Mouse (Mus musculus) erythroblast, embryonic 14.5 days (primary cell): ENCODE measurements around the gene Cd52. TPM values are rescaled to one million over a fixed set of nuclear protein-coding genes. Genes with fewer than 3 reads are reported as not detected.

Experiments
- H3K27me3 ChIP-seq: 2 replicates; pipeline ENCODE4 v1.6.1; 2012; ENCODE audit warnings: inconsistent platforms; ENCODE audit not compliant: control insufficient read depth
- H3K36me3 ChIP-seq: 2 replicates; pipeline ENCODE4 v1.6.1; 2012; ENCODE audit warnings: mild to moderate bottlenecking, inconsistent platforms; ENCODE audit not compliant: control insufficient read depth
- H3K4me1 ChIP-seq: 2 replicates; pipeline ENCODE4 v1.6.1; 2012; ENCODE audit warnings: inconsistent platforms; ENCODE audit not compliant: control insufficient read depth
- H3K4me3 ChIP-seq: replicated peaks from 2 replicates; pipeline ENCODE3; 2012; ENCODE audit warnings: moderate library complexity, mild to moderate bottlenecking, inconsistent platforms
- H3K9me3 ChIP-seq: 2 replicates; pipeline ENCODE4 v1.6.1; 2012; ENCODE audit warnings: low read length, inconsistent platforms, mixed read lengths; ENCODE audit not compliant: control insufficient read depth
- GATA1 ChIP-seq: IDR thresholded peaks from 2 replicates; pipeline ENCODE4 v1.6.1; 2012; ENCODE audit warnings: low read length, inconsistent platforms, mixed read lengths
- TAL1 ChIP-seq: IDR thresholded peaks from 3 replicates; pipeline ENCODE4 v1.6.1; 2012; ENCODE audit warnings: low read length, inconsistent platforms, mixed read lengths
- polyA plus RNA-seq: library from polyadenylated mRNA; stranded (reverse); fragments of >175 nt; gene quantifications from 2 replicates; pipeline ENCODE4 v1.2.3, GENCODE M21; 2012

Cd52 gene
- polyA plus RNA-seq, 1 experiment = 0.41 TPM

DNA sequence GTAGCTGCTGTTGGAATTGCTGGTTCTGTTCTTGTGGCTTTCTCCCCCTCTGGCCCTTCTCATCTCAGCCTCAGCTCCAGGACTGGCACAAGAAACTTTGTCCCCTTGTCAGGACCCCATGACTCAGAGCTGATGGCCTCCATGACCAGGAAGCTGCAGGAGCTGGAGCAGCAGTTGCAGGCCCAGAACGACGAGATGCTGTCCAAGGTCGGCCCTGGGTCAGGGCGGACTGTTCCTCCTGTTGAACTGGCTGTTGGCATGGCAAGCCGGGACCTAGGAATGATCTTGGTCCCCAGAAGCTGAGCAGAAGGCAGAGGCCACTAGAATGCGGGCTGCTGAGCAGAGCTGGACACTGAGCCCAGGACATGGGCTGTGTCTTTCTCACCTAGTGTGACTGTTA is 17.5 kb upstream of the Cd52 start:
- no peaks in the 10 kb centered on the region for H3K27me3 ChIP-seq
- H3K4me1 ChIP-seq = peaks cover 24% of the 10 kb centered on the region
- no peaks in the 10 kb centered on the region for H3K36me3 ChIP-seq

DNA sequence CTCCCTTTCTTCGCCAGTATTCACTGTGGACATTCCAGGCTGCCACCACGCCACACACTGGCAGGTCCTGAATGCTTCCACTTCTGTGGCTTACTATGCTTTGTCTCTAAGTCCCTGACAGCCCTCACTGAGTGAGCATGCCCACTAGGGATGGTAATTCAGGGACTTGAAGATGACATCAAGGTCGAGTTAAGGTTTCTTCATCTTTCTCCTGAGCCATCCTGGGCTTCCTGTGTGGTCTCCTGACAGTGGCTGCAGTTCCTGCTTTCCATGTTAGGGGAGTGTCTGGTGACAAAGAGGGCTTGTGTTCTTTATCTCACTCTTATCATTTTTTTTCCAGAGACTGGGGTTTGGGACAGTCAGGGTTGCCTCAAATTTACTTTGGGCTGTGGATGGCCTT is 15.8 kb upstream of the Cd52 start:
- TF ChIP-seq GATA1 (no peak), TAL1 (no peak)

More for the DNA sequence above, 17.5 kb upstream of the Cd52 start:
- no peak for TF ChIP-seq GATA1
- TF ChIP-seq TAL1 = no peak
- Histone ChIP-seq H3K4me3 (no peak overlapping the region), H3K9me3 (no peaks in the 10 kb centered on the region)

DNA sequence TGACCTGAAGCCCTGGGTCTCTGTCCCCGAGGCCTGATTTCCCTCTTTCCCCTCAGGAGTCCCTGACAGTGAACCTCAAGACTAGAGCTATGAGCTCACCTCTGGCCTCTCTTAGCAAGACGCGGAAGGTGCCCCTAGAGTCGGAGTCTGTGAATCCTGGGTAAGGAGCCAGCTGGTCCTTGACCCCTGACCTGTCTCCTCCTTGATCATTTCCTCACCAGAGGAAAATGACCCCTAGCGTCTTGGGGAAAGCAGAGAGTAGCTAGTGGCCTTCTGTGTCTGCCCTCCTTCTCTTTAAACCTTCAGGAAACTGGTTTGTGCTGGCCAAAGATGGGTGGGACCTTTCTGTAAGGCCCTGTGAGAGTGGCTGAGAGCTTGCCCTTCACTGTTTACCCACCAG is 13.3 kb upstream of the Cd52 start:
- Histone ChIP-seq H3K9me3 (no peaks in the 10 kb centered on the region), H3K27me3 (no peaks in the 10 kb centered on the region), H3K4me3 (no peak overlapping the region), H3K4me1 (peaks cover 50% of the 10 kb centered on the region), H3K36me3 (no peaks in the 10 kb centered on the region)
- TF ChIP-seq TAL1 = no peak
- no peak for TF ChIP-seq GATA1

More for the DNA sequence above, 15.8 kb upstream of the Cd52 start:
- no peaks in the 10 kb centered on the region for H3K36me3 ChIP-seq
- no peak overlapping the region for H3K4me3 ChIP-seq
- H3K27me3 ChIP-seq = no peaks in the 10 kb centered on the region
- H3K4me1 ChIP-seq = peaks cover 41% of the 10 kb centered on the region
- H3K9me3 ChIP-seq = no peaks in the 10 kb centered on the region

DNA sequence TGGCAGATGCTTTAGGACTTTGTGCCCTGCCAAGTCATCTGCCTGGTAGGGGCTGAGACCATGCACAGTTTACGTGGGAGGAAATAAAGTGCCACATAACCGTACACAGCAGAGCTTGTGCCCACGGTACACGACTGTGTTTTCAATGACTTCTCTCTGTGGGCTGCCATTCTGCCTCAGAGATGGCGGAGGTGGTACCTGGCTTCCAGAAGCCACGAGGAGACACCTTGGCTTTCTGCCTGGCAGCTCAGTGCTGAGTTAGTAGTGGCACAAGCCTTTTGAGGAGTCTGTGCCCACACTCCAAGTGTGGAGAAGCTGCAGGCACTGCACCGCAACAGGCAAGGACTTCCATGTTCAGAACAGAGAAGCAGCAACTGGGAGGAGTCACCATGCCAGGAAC is 12.8 kb upstream of the Cd52 start:
- TF ChIP-seq GATA1 (no peak), TAL1 (no peak)
- H3K36me3 ChIP-seq = no peaks in the 10 kb centered on the region
- peaks cover 54% of the 10 kb centered on the region for H3K4me1 ChIP-seq
- no peak overlapping the region for H3K4me3 ChIP-seq
- H3K9me3 ChIP-seq = no peaks in the 10 kb centered on the region
- no peaks in the 10 kb centered on the region for H3K27me3 ChIP-seq

DNA sequence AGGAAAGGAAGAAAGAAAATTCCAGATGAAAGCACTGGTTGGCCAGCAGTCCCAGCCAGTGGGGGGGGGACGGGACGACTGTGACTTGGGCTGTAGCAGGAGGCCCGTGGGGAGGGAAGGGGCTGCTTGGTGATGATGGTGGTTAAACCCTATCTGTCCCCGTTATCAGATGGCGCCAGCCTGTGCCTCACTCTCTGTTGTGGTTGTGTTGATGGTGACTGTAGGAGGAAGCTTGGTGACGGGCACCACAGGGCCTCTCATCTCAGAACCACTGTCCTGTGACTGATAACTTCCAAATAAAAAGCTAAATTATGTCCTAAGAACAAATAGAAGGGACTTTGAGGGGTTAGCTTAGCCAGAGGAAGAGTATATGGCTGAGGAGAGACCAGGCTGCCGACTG is 11.2 kb upstream of the Cd52 start:
- TF ChIP-seq TAL1 = no peak
- peak; percentile 42; the same call in 1 of the 2 replicates for TF ChIP-seq GATA1
- Histone ChIP-seq H3K4me3 (no peak overlapping the region), H3K4me1 (peaks cover 60% of the 10 kb centered on the region), H3K27me3 (no peaks in the 10 kb centered on the region), H3K9me3 (no peaks in the 10 kb centered on the region), H3K36me3 (no peaks in the 10 kb centered on the region)

DNA sequence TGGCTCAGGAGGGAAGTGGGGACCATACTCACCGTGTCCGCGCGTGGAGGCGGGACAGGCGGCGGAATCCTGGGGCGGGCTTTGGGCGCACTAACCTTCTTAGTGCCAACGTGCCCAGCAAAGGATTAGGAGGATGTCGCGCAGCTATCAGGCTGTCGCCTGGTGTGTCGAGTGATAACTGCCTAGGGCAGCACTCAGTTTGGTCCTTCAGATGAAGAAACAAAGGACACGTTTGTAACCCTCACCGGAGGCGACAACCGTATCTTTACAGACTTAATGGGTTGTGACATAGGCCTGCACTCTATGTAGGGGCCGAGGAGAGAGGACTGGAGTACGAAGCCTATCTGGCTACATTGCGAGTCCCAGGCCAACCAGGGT is 7.8 kb upstream of the Cd52 start:
- 0 out of 3 replicates have a peak, but pooled peaks have one; percentile 18 for TF ChIP-seq TAL1
- no peak for TF ChIP-seq GATA1
- H3K27me3 ChIP-seq = no peaks in the 10 kb centered on the region
- H3K4me3 ChIP-seq = peak overlapping the region; percentile 90
- peaks cover 42% of the 10 kb centered on the region for H3K4me1 ChIP-seq
- H3K36me3 ChIP-seq = no peaks in the 10 kb centered on the region
- no peaks in the 10 kb centered on the region for H3K9me3 ChIP-seq

DNA sequence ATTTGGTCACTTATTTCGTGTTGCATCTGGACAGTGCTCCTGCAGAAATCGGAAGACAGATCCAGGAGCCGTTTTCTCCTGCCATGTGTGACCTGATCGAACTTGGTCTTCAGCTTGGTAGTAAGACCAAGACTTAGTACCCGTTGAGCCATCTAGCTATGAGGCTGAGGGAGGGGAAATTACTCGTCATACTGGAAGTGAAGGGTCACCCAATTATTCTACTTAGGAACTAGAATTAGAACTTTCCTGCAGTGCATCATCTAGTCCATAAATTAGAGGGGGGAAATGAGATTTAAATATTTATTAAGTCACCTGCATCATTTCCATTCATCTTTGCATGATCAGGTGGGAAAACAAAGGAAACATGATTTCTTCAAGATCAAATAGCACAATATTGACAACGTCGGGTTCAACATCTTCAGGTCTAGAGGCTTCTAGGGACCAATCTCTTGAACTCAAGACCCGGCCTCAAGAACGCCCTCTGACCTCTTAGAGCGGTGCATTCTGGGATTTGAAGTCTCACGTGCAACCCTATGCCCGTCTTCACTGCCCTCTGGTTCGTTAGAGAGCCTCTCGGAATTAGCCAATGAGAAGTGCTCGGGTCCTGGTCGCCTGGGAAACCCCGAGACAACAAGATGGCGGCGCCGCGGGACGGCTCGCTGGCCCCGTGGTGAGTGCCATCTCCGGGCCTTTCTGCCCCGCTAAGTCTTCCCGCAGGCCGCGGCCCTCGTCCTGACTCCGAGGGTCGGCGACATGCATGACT is 7.3 kb upstream of the Cd52 start, which contains the start of gene Ubxn11:
Gene Ubxn11 (plus strand): TSS at position 592 of the 763 bp plus-strand sequence.
- no peak for TF ChIP-seq TAL1
- TF ChIP-seq GATA1 = no peak
- Histone ChIP-seq H3K4me3 (peak within 1 kb of the TSS; percentile 90), H3K36me3 (no peaks in the 10 kb centered on the region), H3K4me1 (peaks cover 37% of the 10 kb centered on the region), H3K9me3 (no peaks in the 10 kb centered on the region), H3K27me3 (no peaks in the 10 kb centered on the region)

DNA sequence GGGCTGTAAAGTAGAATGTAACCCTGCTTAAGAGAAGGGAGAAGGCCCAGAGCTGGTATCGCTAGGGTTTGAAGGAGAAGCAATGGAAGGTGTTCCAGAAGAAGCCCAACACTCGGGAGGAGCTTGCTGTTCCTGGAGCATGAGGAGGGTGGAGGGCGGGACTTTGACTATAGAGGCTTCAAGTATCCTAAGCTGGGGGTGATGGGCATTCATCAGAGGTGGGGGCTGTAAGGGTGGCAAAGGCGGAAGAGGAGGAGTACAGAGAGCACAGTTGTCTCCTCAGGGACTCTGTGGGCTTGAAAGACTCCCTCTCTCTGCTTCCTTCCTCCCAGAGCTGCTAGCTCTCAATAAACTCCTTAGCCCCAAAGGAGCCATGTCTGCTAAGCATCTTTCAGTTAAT is 5.4 kb upstream of the Cd52 start:
- H3K4me3 ChIP-seq = no peak overlapping the region
- TF ChIP-seq TAL1 (no peak), GATA1 (no peak)
- no peaks in the 10 kb centered on the region for H3K27me3 ChIP-seq
- no peaks in the 10 kb centered on the region for H3K36me3 ChIP-seq
- H3K9me3 ChIP-seq = no peaks in the 10 kb centered on the region
- peaks cover 20% of the 10 kb centered on the region for H3K4me1 ChIP-seq

DNA sequence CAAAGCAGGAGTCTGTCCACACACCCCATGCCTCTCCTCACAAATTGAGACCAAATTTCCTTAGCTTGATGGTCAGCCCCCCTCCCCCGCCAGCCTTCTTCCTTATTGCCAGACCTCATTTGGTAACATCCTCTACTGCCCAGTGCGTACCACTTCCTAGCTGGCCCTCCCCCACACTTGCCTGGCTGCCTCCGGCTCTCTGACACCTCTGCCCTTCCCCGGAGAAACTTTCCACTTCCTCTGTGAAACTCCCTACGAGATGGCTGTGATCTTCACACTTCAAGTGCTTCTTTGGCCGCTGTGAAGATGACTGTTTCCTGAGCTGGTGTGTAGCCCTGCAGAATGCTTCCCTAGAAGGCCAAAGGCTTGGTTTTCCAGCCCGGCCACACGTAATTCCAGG is 3.7 kb upstream of the Cd52 start:
- Histone ChIP-seq H3K4me3 (no peak overlapping the region), H3K4me1 (peaks cover 16% of the 10 kb centered on the region), H3K36me3 (no peaks in the 10 kb centered on the region), H3K27me3 (no peaks in the 10 kb centered on the region), H3K9me3 (no peaks in the 10 kb centered on the region)
- TF ChIP-seq GATA1 = no peak
- TF ChIP-seq TAL1 = no peak
